Mouse (Mus musculus): ENCODE measurements around the gene Map3k4. TPM values are rescaled to one million over a fixed set of nuclear protein-coding genes. Genes with fewer than 3 reads are reported as not detected.

Gene Map3k4
- polyA plus RNA-seq (2021; fragmentation: Nextera tagmentation): 21.4 and 24.0 TPM in 2 replicates
- long read RNA-seq, experiment 1, full-length matches to known transcripts: 15 of 36 reads
- long read RNA-seq, experiment 1, partial matches to known transcripts: 18 of 36 reads
- long read RNA-seq, experiment 1, other reads (novel, unspliced or antisense): 3 of 36 reads
- long read RNA-seq, experiment 2, full-length matches to known transcripts: 63 of 124 reads
- long read RNA-seq, experiment 2, partial matches to known transcripts: 45 of 124 reads
- long read RNA-seq, experiment 2, other reads (novel, unspliced or antisense): 16 of 124 reads

DNA sequence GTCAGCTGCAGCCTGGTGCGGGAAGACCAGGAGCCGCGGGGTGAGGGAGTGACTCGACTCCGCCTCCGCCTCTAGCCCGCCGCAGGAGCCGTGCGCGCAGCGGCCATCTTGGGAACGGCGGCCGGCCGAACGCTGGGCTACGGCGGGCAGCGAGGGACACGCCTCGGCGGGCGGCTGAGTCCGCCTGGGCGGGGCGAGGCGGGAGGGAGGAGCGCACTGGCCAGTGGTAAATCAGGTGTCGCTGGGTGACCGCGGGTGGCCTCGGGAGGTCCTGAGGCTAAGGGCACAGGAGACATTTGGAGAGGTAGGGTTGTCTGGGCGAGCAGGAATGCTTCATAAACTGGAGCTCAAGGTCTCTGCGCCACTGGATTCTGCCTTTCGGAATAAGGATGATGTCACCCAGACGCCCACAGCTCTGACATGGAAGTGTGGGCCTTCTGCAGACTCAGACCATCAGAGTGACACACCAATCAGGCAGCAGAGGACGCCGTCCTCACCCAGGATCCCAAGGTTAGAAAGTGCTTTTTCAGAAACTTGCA is at the start of gene Map3k4:
TSS of gene Map3k4 (minus strand) at position 134 of the 539 bp plus-strand sequence.

Other genes with a start within 250 kb of the Map3k4 start
- gene Agpat4, start 200.1 kb downstream of the Map3k4 start, polyA plus RNA-seq (2021; fragmentation: Nextera tagmentation): 78.2 and 83.4 TPM in 2 replicates
- not detected in 2 replicates for gene Plg, start 59.8 kb upstream of the Map3k4 start, polyA plus RNA-seq (2021; fragmentation: Nextera tagmentation)
- gene Slc22a3, start 188.9 kb upstream of the Map3k4 start, polyA plus RNA-seq (2021; fragmentation: Nextera tagmentation): 0.18 TPM in 2 replicates